Mouse (Mus musculus) effector memory CD4-positive, alpha-beta T cell, adult 7 months (primary cell): ENCODE results near the gene Atf3. TPM values are rescaled to one million over a fixed set of nuclear protein-coding genes. Genes with fewer than 3 reads are reported as not detected.

Source experiments
- polyA plus RNA-seq: library from polyadenylated mRNA; unstranded; fragments of 100-300 nt; shearing (Covaris generic); gene quantifications from one replicate; pipeline ENCODE4 v1.2.1, GENCODE M21; 2017

Atf3 gene
- 48.1 TPM for polyA plus RNA-seq

DNA sequence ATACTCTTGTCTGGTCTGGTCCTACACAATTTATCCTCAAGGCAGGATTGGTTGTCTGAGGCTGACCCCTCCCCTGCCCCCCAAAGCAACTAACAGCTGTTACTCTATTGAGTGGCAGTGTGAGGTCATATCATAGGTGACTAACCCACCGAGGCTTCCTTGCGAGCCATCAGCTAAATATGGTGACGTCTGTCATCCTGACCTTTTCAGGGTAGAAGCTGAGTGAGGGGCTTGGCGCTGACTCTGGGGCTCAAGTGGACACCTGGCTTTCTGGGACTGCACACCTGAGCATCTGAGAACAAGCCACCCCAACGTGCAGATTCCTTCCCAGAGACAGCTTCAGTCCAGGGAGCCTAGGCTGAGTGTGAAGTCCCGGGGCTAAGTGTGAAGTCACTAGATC, at the start of gene Atf3:
Atf3 (minus strand) TSS at position 101 of the 400 bp plus-strand sequence.

DNA sequence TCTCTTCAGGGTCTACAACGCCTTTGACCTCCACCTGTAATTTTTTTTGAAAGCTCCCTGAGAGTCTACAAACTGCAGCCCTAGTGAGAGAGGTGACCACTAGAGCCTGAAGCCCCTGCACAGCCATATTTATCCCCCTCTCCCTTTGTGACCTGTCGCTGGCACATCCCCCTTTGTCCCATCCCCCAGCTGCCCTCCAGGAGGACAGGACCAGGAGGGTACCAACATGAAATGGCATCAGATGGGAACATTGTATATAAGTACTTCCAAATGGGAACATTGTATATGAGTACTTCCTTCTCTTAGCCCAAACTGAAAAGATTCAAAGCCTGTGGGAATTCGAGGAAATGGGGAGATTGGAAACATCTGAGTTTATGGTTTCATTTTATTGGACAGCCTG, 53.1 kb downstream of the Atf3 start, which contains the start of gene Fam71a:
Fam71a (minus strand) TSS at position 101 of the 400 bp plus-strand sequence.

Other genes starting within 250 kb of the Atf3 start
- 0.10 TPM for gene Vash2, start 238.7 kb downstream of the Atf3 start, polyA plus RNA-seq
- 36.1 TPM for gene Flvcr1, start 191.9 kb downstream of the Atf3 start, polyA plus RNA-seq
- not detected for gene Spata45, start 181.4 kb downstream of the Atf3 start, polyA plus RNA-seq
- 9.5 TPM for gene Tatdn3, start 155.1 kb downstream of the Atf3 start, polyA plus RNA-seq
- gene Nsl1, start 155.0 kb downstream of the Atf3 start, polyA plus RNA-seq = 0.89 TPM
- not detected for gene Batf3, start 120.2 kb downstream of the Atf3 start, polyA plus RNA-seq
- gene Fam71a, start 53.2 kb downstream of the Atf3 start, polyA plus RNA-seq = not detected
- gene Nenf, start 100.2 kb upstream of the Atf3 start, polyA plus RNA-seq = 2.5 TPM
- gene Tmem206, start 107.9 kb upstream of the Atf3 start, polyA plus RNA-seq = 11.6 TPM
- 340 TPM for gene Ppp2r5a, start 185.2 kb upstream of the Atf3 start, polyA plus RNA-seq